Mouse (Mus musculus) liver, embryonic 14.5 days (tissue): Measurements from ENCODE around the gene Sp100.

Experiments
- CTCF ChIP-seq: IDR thresholded peaks from 2 replicates; pipeline ENCODE4 v1.5.1; 2016; ENCODE audit warnings: antibody characterized with exemption, low read depth, control low read depth
- EP300 ChIP-seq: IDR thresholded peaks from 2 replicates; pipeline ENCODE4 v1.6.1; 2016; ENCODE audit warnings: antibody characterized with exemption, low read depth

- TF ChIP-seq CTCF (no peak), EP300 (no peak)
Measured at GRCm38 (mm10) chr1:85758231-85758968, 108.6 kb downstream of the Sp100 start.
